Mouse (Mus musculus) left cerebral cortex, adult 2 months (tissue): ENCODE measurements around the gene Eaf1. TPM values are rescaled to one million over a fixed set of nuclear protein-coding genes. Genes with fewer than 3 reads are reported as not detected.

Experiments used
- DNase-seq, 2 experiments: peaks; one replicate each; pipeline ENCODE4 v3.0.0; 2021 to 2022; ENCODE audit warnings: low spot score in 2 of 2, mixed read lengths in 1 of 2; ENCODE audit errors: extremely low spot score in 1 of 2
- H3K27ac ChIP-seq: fragments of 200-600 bp; 2 replicates; pipeline ENCODE4 v1.8.1; 2022
- H3K4me3 ChIP-seq: fragments of 200-600 bp; 2 replicates; pipeline ENCODE4 v1.8.1; 2022
- CTCF ChIP-seq: fragments of 200-600 bp; IDR thresholded peaks from 2 replicates; pipeline ENCODE4 v1.8.1; 2022; ENCODE audit warnings: antibody characterized with exemption, mild to moderate bottlenecking, moderate library complexity
- intact Hi-C: fragments of 180-260 bp; cut with DNase I; formaldehyde crosslinking; loops from one replicate; pipeline ENCODE4 v1.15.1; 2025
- total RNA-seq, 2 experiments: library from RNA; stranded (reverse); gene quantifications; 2 replicates each; pipeline ENCODE4 v1.2.3; 2021

The Eaf1 gene
- total RNA-seq, 2 experiments from 2014 or later, result 12.7 to 15.1 TPM

GRCm38 (mm10) chr14:31556526-31557260 lies 62.5 kb downstream of the Eaf1 start:
- Histone ChIP-seq H3K4me3 (no peak overlapping the region), H3K27ac (no peak overlapping the region)
- DNase-seq, result no peak
- intact Hi-C loops, result no loop called here
- TF ChIP-seq CTCF, result no peak

DNA sequence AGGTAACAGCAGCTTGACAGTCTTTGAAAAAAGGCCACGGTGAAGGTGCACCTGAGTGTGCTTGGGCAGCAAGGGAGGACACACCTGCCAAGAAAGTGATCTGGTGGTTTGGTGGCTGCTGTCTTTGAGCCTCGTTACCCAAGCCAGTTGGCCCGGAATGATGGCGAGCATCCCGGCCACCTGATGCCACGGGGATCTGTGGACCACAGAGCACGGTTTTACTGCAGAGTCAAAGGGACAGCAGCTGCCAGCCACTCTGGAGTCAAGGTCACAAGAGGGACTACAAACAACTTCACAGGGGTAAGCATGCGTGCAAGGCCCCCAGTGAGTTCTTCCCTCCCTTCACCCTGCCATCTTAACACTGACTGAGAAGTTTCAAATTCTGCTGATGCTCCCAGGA lies 63.1 kb downstream of the Eaf1 start:
- Histone ChIP-seq H3K4me3 (no peak overlapping the region), H3K27ac (no peak overlapping the region)
- TF ChIP-seq CTCF, result no peak
- intact Hi-C loops, result no loop called here
- no peak for DNase-seq

- no peak for DNase-seq
- no peak for TF ChIP-seq CTCF
- no peak overlapping the region for H3K4me3 ChIP-seq
- H3K27ac ChIP-seq, result no peak overlapping the region
- intact Hi-C loops, result no loop called here
These were observed 63.6 kb downstream of the Eaf1 start for GRCm38 (mm10) chr14:31557784-31558183.

- no peak for DNase-seq
- intact Hi-C loops, result no loop called here
- no peak overlapping the region for H3K27ac ChIP-seq
- no peak for TF ChIP-seq CTCF
- no peak overlapping the region for H3K4me3 ChIP-seq
These were observed 65.0 kb downstream of the Eaf1 start for GRCm38 (mm10) chr14:31559216-31559615.

Other genes starting within 250 kb of the Eaf1 start
- gene Phf7, start 243.1 kb upstream of the Eaf1 start, total RNA-seq, result 1 to 10 TPM; 3.3 to 4.3 TPM
- gene Bap1, start 242.9 kb upstream of the Eaf1 start, total RNA-seq, result 100 to 1,000 TPM; 142 to 146 TPM
- 1 to 10 TPM; 4.6 to 5.8 TPM for gene Dnah1, start 170.5 kb upstream of the Eaf1 start, total RNA-seq
- 10 to 100 TPM; 33.8 to 38.3 TPM for gene Capn7, start 157.8 kb upstream of the Eaf1 start, total RNA-seq
- gene Sh3bp5, start 58.3 kb upstream of the Eaf1 start, total RNA-seq, result 10 to 100 TPM; 63.5 to 65.4 TPM
- 10 to 100 TPM; 32.7 to 35.6 TPM for gene Mettl6, start 641 bp downstream of the Eaf1 start, total RNA-seq
- gene Colq, start 96.9 kb downstream of the Eaf1 start, total RNA-seq, result 1 to 10 TPM; 1.1 to 1.8 TPM
- gene Gm49387, start 146.5 kb downstream of the Eaf1 start, total RNA-seq, result not detected
- gene Btd, start 146.6 kb downstream of the Eaf1 start, total RNA-seq, result 1 to 10 TPM; 8.4 to 8.8 TPM
- gene Hacl1, start 146.9 kb downstream of the Eaf1 start, total RNA-seq, result 1 to 10 TPM; 4.4 to 6.7 TPM